Mouse (Mus musculus) CH12.LX (cell line): ENCODE results near the gene Por. TPM values are rescaled to one million over a fixed set of nuclear protein-coding genes. Genes with fewer than 3 reads are reported as not detected.

Experiments used
- DNase-seq: peaks from one replicate; pipeline ENCODE4 v3.0.0-alpha.2; 2013; ENCODE audit errors: extremely low read depth
- H3K27ac ChIP-seq: 2 replicates; pipeline ENCODE4 v1.5.1; 2012; ENCODE audit warnings: low read depth, mild to moderate bottlenecking, control low read depth, moderate library complexity; ENCODE audit not compliant: insufficient read depth
- H3K27me3 ChIP-seq: replicated peaks from 2 replicates; pipeline ENCODE3; 2012; ENCODE audit warnings: inconsistent platforms
- H3K36me3 ChIP-seq, 2 experiments: replicated peaks in 1 of 2; 2 replicates each; pipeline versions ENCODE3 to v1.6.1; 2012; ENCODE audit warnings: inconsistent platforms in 1 of 2, low read length in 1 of 2, mild to moderate bottlenecking in 1 of 2, mixed read lengths in 1 of 2, moderate library complexity in 1 of 2; ENCODE audit not compliant: control insufficient read depth in 1 of 2, insufficient read depth in 1 of 2
- H3K4me1 ChIP-seq, 2 experiments: 2 replicates each; pipeline ENCODE4 v1.6.1; 2012; ENCODE audit warnings: inconsistent platforms in 1 of 2, moderate library complexity in 1 of 2; ENCODE audit not compliant: insufficient read depth in 2 of 2, control insufficient read depth in 1 of 2
- H3K4me2 ChIP-seq: 2 replicates; pipeline ENCODE4 v1.6.1; 2012; ENCODE audit warnings: low read depth, mild to moderate bottlenecking, control low read depth; ENCODE audit not compliant: poor library complexity, insufficient read depth, severe bottlenecking
- H3K4me3 ChIP-seq, 3 experiments: fragments of 150-350 bp in 1 of 3; sonication (generic) in 1 of 3; replicated peaks in 1 of 3; 2 replicates each; pipeline versions ENCODE3 to v1.5.1; 2011 to 2012; ENCODE audit warnings: low read depth in 2 of 3, low read length in 2 of 3, mild to moderate bottlenecking in 2 of 3, moderate library complexity in 2 of 3, control low read depth in 1 of 3, improper control_type of control experiment in 1 of 3, inconsistent platforms in 1 of 3, mixed read lengths in 1 of 3; ENCODE audit not compliant: poor library complexity in 1 of 3
- H3K79me2 ChIP-seq: replicated peaks from 2 replicates; pipeline ENCODE4 v1.6.1; 2012; ENCODE audit warnings: mild to moderate bottlenecking, moderate library complexity; ENCODE audit not compliant: control insufficient read depth, poor library complexity, insufficient read depth, severe bottlenecking; ENCODE audit errors: extremely low read depth
- H3K9ac ChIP-seq: 2 replicates; pipeline ENCODE4 v1.6.1; 2012; ENCODE audit warnings: low read depth, mild to moderate bottlenecking, control low read depth, moderate library complexity; ENCODE audit not compliant: insufficient read depth
- H3K9me3 ChIP-seq: replicated peaks from 2 replicates; pipeline ENCODE3; 2012; ENCODE audit warnings: low read length, inconsistent platforms, mixed read lengths
- E2F4 ChIP-seq: IDR thresholded peaks from 2 replicates; pipeline ENCODE4 v1.6.1; 2011; ENCODE audit warnings: low read depth, low read length, improper control_type of control experiment; ENCODE audit not compliant: insufficient replicate concordance
- ELF1 ChIP-seq: IDR thresholded peaks from 2 replicates; pipeline ENCODE4 v1.6.1; 2014; ENCODE audit warnings: low read depth, mild to moderate bottlenecking, inconsistent platforms, low read length, improper control_type of control experiment
- EP300 ChIP-seq: IDR thresholded peaks from 2 replicates; pipeline ENCODE4 v1.6.1; 2011; ENCODE audit warnings: low read length, improper control_type of control experiment
- GABPA ChIP-seq: IDR thresholded peaks from 2 replicates; pipeline ENCODE4 v1.6.1; 2012; ENCODE audit warnings: low read depth, low read length, improper control_type of control experiment, inconsistent platforms; ENCODE audit not compliant: insufficient replicate concordance
- JUN ChIP-seq: IDR thresholded peaks from 2 replicates; pipeline ENCODE4 v1.6.1; 2011; ENCODE audit warnings: low read depth, mild to moderate bottlenecking, low read length, improper control_type of control experiment, moderate library complexity; ENCODE audit not compliant: insufficient read depth
- KAT2A ChIP-seq: IDR thresholded peaks from 2 replicates; pipeline ENCODE4 v1.6.1; 2012; ENCODE audit warnings: low read length, improper control_type of control experiment, inconsistent platforms; ENCODE audit not compliant: insufficient replicate concordance
- MAX ChIP-seq: IDR thresholded peaks from 2 replicates; pipeline ENCODE4 v1.6.1; 2011; ENCODE audit warnings: low read length, improper control_type of control experiment
- MAZ ChIP-seq: IDR thresholded peaks from 2 replicates; pipeline ENCODE4 v1.6.1; 2012; ENCODE audit warnings: low read depth, mild to moderate bottlenecking, inconsistent platforms, low read length, improper control_type of control experiment, moderate library complexity
- MYC ChIP-seq: IDR thresholded peaks from 2 replicates; pipeline ENCODE4 v1.6.1; 2011; ENCODE audit warnings: low read depth, mild to moderate bottlenecking, improper control_type of control experiment, low read length
- NRF1 ChIP-seq: IDR thresholded peaks from 2 replicates; pipeline ENCODE4 v1.6.1; 2014; ENCODE audit warnings: low read depth, mild to moderate bottlenecking, inconsistent platforms, low read length, improper control_type of control experiment, moderate library complexity
- RAD21 ChIP-seq: IDR thresholded peaks from 2 replicates; pipeline ENCODE4 v1.6.1; 2011; ENCODE audit warnings: low read depth, mild to moderate bottlenecking, low read length, improper control_type of control experiment, moderate library complexity
- SIN3A ChIP-seq: IDR thresholded peaks from 2 replicates; pipeline ENCODE4 v1.6.1; 2012; ENCODE audit warnings: low read length, improper control_type of control experiment, inconsistent platforms
- TBP ChIP-seq: conservative IDR thresholded peaks from 2 replicates; pipeline ENCODE4 v1.6.1; 2011; ENCODE audit warnings: low read depth, low read length, improper control_type of control experiment
- TCF12 ChIP-seq: IDR thresholded peaks from 2 replicates; pipeline ENCODE4 v1.6.1; 2014; ENCODE audit warnings: low read depth, mild to moderate bottlenecking, inconsistent platforms, low read length, improper control_type of control experiment
- USF1 ChIP-seq: IDR thresholded peaks from 2 replicates; pipeline ENCODE4 v1.6.1; 2014; ENCODE audit warnings: low read depth, mild to moderate bottlenecking, inconsistent platforms, low read length, improper control_type of control experiment
- ZC3H11A ChIP-seq: IDR thresholded peaks from 2 replicates; pipeline ENCODE4 v1.6.1; 2012; ENCODE audit warnings: low read depth, mild to moderate bottlenecking, inconsistent platforms, low read length, improper control_type of control experiment
- ZKSCAN1 ChIP-seq: IDR thresholded peaks from 2 replicates; pipeline ENCODE4 v1.6.1; 2012; ENCODE audit warnings: low read depth, inconsistent platforms, low read length, improper control_type of control experiment, borderline replicate concordance
- ZMIZ1 ChIP-seq: IDR thresholded peaks from 2 replicates; pipeline ENCODE4 v1.6.1; 2012; ENCODE audit warnings: low read depth, mild to moderate bottlenecking, inconsistent platforms, low read length, improper control_type of control experiment
- dilution Hi-C: fragments of 300-500 bp; cut with MboI; formaldehyde crosslinking; loops from 2 replicates; pipeline ENCODE4 v1.14.3; 2020; ENCODE audit warnings: low sequenced_read_pairs; ENCODE audit not compliant: extremely low pct_unique_long_range_greater_than_20kb, extremely low pct_ligation_motif_present
- in situ Hi-C: fragments of 300-500 bp; cut with MboI; formaldehyde crosslinking; loops from 3 replicates; pipeline ENCODE4 v1.14.3; 2019; ENCODE audit warnings: low sequenced_read_pairs, low pct_ligation_motif_present, low pct_unique_long_range_greater_than_20kb, mixed read lengths
- polyA plus RNA-seq: library from polyadenylated mRNA; unstranded; fragments of >175 nt; gene quantifications from 2 replicates; pipeline ENCODE4 v1.2.1, GENCODE M21; 2012; ENCODE audit warnings: low read depth; ENCODE audit not compliant: insufficient read length
- total RNA-seq, 2 experiments: library from RNA; depleted of rRNA; stranded (reverse); fragments of 300-350 nt in 1 of 2; fragments of >200 nt in 1 of 2; gene quantifications; 2 replicates each; pipeline ENCODE4 v1.2.3; 2012 to 2014

Gene Por
- total and polyA plus RNA-seq, 3 experiments: 17.3 to 56.8 (median 41.2) TPM

- Histone ChIP-seq H3K36me3 (peaks cover 38 to 78% of the 10 kb centered on the region in 2 experiments), H3K27ac (no peak overlapping the region), H3K27me3 (no peaks in the 10 kb centered on the region), H3K9me3 (peaks cover 23% of the 10 kb centered on the region), H3K9ac (no peak overlapping the region), H3K79me2 (no peaks in the 10 kb centered on the region), H3K4me2 (no peak overlapping the region), H3K4me1 (peaks cover 9 to 33% of the 10 kb centered on the region in 2 experiments), H3K4me3 (no peak overlapping the region)
- TF ChIP-seq MYC (no peak), MAX (no peak), KAT2A (no peak), JUN (no peak), MAZ (no peak), E2F4 (no peak), USF1 (no peak), TCF12 (no peak), RAD21 (no peak), ZMIZ1 (no peak), ZC3H11A (no peak), GABPA (no peak)
- in situ Hi-C loops: no loop called here
- dilution Hi-C loops: no loop called here
- no peak for DNase-seq
These were observed 32.9 kb downstream of the Por start for GRCm38 (mm10) chr5:135702682-135703192.

GRCm38 (mm10) chr5:135703431-135703830 lies 33.6 kb downstream of the Por start:
- Histone ChIP-seq H3K9ac (no peak overlapping the region), H3K27ac (no peak overlapping the region), H3K36me3 (peaks cover 36 to 79% of the 10 kb centered on the region in 2 experiments), H3K27me3 (no peaks in the 10 kb centered on the region), H3K4me1 (peaks cover 14 to 38% of the 10 kb centered on the region in 2 experiments), H3K79me2 (no peaks in the 10 kb centered on the region), H3K4me2 (no peak overlapping the region), H3K4me3 (no peak overlapping the region), H3K9me3 (peaks cover 23% of the 10 kb centered on the region)
- DNase-seq: no peak
- in situ Hi-C loops (no loop called here), dilution Hi-C loops (no loop called here)
- TF ChIP-seq SIN3A: no peak
- no peak for TF ChIP-seq NRF1
- TF ChIP-seq ZMIZ1: no peak
- no peak for TF ChIP-seq TBP
- TF ChIP-seq TCF12: no peak
- no peak for TF ChIP-seq ZKSCAN1
- TF ChIP-seq KAT2A: no peak
- TF ChIP-seq ELF1: no peak
- TF ChIP-seq EP300: no peak
